Mouse (Mus musculus) heart, embryonic 12.5 days (tissue): ENCODE measurements at regions not wholly inside any gene's neighbourhood (a gene's known extent, or its start where the extent isn't known, plus 50 kb on each side); places are given as distances from the start of the nearest gene placed in this dataset.

Experiments
- ATAC-seq: fragments of 200-750 bp; cut with Nextera tagmentation; 2 replicates; pipeline ENCODE4 v1.8.0; 2017; ENCODE audit warnings: moderate TSS enrichment, moderate library complexity; ENCODE audit not compliant: insufficient number of reproducible peaks, low FRiP score
- H3K27ac ChIP-seq: fragments of 300-500 bp; sonication (generic); 2 replicates; pipeline ENCODE4 v1.5.1; 2016; ENCODE audit warnings: mild to moderate bottlenecking, moderate library complexity; ENCODE audit not compliant: poor library complexity, severe bottlenecking
- H3K27me3 ChIP-seq: fragments of 300-500 bp; sonication (generic); replicated peaks from 2 replicates; pipeline ENCODE4 v1.6.1; 2016; ENCODE audit warnings: mild to moderate bottlenecking, moderate library complexity
- H3K36me3 ChIP-seq: fragments of 300-500 bp; sonication (generic); 2 replicates; pipeline ENCODE4 v1.6.1; 2016; ENCODE audit warnings: mild to moderate bottlenecking, moderate library complexity
- H3K4me1 ChIP-seq: fragments of 300-500 bp; sonication (generic); replicated peaks from 2 replicates; pipeline ENCODE4 v1.6.1; 2016; ENCODE audit warnings: mild to moderate bottlenecking
- H3K4me2 ChIP-seq: fragments of 300-500 bp; sonication (generic); 2 replicates; pipeline ENCODE4 v1.6.1; 2016; ENCODE audit warnings: mild to moderate bottlenecking, moderate library complexity
- H3K4me3 ChIP-seq: fragments of 300-500 bp; sonication (generic); 2 replicates; pipeline ENCODE4 v1.5.1; 2016; ENCODE audit warnings: mild to moderate bottlenecking
- H3K9ac ChIP-seq: fragments of 300-500 bp; sonication (generic); 2 replicates; pipeline ENCODE4 v1.6.1; 2016; ENCODE audit warnings: mild to moderate bottlenecking, moderate library complexity
- H3K9me3 ChIP-seq: fragments of 300-500 bp; sonication (generic); replicated peaks from 2 replicates; pipeline ENCODE4 v1.6.1; 2016; ENCODE audit warnings: mild to moderate bottlenecking, moderate library complexity
- WGBS: fragments of 180-500 bp; shearing (Covaris S2); methylation state at CpG from one replicate; pipeline ENCODE4 v1.1.7; 2016; 5-methylcytosine and 5-hydroxymethylcytosine counted together

DNA sequence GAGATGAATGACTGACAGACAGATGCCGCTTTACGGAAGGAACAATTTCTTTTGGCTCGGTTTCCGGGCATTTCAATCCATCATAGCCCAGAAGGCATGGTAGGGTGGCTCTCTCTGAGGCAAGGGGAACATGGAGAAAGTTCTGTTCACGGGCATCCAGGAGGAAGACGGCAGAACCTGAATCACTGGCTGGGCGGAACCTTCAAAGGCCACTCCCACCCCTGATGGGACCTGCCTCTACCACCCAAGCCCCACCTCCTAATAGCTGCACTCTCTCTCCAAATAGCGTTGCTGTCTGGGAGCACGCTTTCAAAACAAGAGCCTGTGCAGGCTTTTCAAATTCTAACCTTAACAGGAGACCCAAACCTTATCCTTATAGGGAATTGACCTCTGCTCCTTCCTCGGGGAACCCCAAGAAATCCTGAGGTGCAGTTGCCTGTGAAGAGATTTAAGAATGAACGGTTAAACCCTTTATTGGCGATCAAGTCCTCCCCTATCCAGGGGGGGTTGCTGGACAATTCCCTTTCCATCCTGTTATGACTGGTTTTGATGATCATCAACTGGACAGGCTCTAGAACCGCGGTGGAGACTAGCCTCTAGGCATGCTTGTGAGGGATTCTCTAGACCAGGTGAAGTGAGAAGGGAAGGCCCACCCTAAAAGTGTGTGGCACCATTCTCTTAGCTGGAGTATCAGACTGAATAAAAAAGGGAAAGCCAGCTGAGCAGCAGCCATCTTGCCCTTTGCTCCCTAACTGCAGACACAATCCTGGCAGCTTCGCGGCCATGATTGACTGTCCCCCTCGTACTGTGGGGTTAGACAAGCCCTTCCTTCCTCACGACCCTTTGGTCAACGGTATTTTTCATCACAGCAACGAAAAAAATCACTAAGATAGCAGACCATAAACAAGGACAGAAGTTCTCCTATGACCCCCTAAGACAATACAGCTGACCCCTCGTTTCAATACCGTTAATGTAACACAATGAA, 184.5 kb upstream of the Dyrk2 start:
- Histone ChIP-seq H3K27me3 (no peaks in the 10 kb centered on the region), H3K4me2 (no peak overlapping the region), H3K9ac (no peak overlapping the region), H3K9me3 (no peaks in the 10 kb centered on the region), H3K4me3 (no peak overlapping the region), H3K36me3 (no peaks in the 10 kb centered on the region), H3K4me1 (peaks cover 18% of the 10 kb centered on the region), H3K27ac (no peak overlapping the region)
- 82% methylated on average over 22 of the region's 22 CpGs for WGBS
- ATAC-seq: no peak

DNA sequence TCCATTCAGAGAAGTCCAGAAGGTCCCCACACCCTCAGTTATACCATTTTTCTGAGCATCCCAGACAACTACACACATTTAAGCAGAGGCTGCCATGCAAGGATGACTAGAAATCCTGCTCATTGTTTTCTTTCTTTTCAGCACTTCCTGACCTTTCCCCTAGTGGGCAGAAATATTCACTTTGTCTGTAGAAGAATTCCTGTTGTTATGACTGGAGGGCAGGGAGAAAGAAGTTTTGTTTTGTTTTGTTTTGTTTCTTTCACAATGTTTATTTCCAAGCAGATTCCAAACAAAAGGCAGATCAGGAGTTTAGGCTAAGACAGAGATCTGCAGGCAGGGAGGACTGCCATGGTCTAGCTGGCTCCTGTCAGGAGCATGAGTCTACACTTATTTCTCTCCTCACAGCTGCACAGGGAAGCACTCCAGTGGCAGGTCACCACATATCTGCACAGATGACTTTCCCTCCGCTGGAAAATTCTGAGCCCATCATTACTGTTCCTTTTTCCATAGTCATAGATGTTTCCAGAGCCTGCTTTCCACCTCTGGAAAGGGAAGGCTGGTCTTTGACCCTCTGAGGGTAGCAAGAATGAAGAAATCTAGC, 182.5 kb upstream of the Dyrk2 start:
- Histone ChIP-seq H3K27me3 (no peaks in the 10 kb centered on the region), H3K4me3 (no peak overlapping the region), H3K9ac (no peak overlapping the region), H3K4me1 (peaks cover 27% of the 10 kb centered on the region), H3K4me2 (no peak overlapping the region), H3K9me3 (no peaks in the 10 kb centered on the region), H3K36me3 (no peaks in the 10 kb centered on the region), H3K27ac (0 out of 2 replicates have a peak overlapping the region, but pooled peaks have one; percentile 26)
- WGBS: 49% methylated on average over 1 of the region's 1 CpGs
- 0 out of 2 replicates have a peak, but pooled peaks have one; percentile 46 for ATAC-seq

DNA sequence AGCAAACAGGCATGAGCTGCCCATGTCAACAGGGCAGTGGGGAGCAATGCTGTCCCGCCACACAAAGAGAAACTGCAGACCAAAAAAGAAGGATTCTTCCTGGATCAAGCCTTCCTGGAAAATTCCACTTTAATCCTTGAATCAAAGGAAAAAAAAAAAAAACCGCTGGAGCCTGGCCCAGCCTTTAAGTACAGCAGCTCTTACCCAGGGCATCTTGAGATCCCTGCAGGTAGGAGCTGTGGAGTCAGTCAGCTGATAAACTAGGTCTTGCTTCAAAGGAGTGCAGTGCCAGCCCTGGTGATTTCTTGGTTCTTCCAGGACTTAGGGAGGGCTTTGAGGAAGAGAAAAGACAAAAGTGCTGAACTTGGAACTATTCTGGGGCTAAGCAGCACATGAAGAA, 181.6 kb upstream of the Dyrk2 start:
- Histone ChIP-seq H3K4me1 (peaks cover 27% of the 10 kb centered on the region), H3K27me3 (no peaks in the 10 kb centered on the region), H3K36me3 (no peaks in the 10 kb centered on the region), H3K27ac (no peak overlapping the region), H3K4me2 (no peak overlapping the region), H3K4me3 (no peak overlapping the region), H3K9ac (no peak overlapping the region), H3K9me3 (no peaks in the 10 kb centered on the region)
- WGBS: 52% methylated on average over 2 of the region's 2 CpGs
- ATAC-seq: no peak

DNA sequence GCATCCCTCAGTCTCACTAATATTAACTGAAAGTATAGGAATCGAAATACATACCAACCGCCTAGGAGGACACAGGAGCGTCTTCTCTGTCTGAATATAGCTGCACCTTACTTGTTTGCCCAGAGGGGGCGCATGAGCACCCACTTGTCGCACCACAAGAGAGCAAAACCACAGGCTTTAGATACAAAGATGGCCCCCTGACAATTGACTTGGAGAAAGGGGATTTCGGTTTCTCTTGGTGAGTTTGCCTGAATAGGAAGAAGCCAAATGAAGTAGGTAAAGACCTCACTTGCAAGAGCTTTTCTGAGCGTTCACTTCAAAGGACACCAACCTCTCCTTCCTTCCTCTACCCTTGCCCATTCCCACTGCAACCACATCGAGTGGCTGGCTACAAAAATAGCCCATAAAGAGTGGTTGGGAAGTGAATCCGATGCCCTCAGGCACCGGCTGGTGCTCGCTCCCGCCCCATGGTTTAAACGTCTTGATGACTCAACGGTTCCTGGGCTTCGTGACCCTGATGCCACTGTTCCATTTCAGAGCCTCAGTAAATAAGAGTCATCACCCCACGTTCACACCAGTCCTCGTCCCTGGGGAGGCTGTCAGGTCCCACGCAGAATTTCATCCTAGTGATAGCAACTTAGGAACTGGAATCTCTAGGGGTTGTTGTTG, 180.1 kb upstream of the Dyrk2 start:
- H3K4me1 ChIP-seq: peaks cover 27% of the 10 kb centered on the region
- no peak overlapping the region for H3K4me2 ChIP-seq
- no peak for ATAC-seq
- no peak overlapping the region for H3K9ac ChIP-seq
- H3K27ac ChIP-seq: no peak overlapping the region
- no peaks in the 10 kb centered on the region for H3K9me3 ChIP-seq
- no peaks in the 10 kb centered on the region for H3K27me3 ChIP-seq
- WGBS: 72% methylated on average over 18 of the region's 18 CpGs
- H3K4me3 ChIP-seq: no peak overlapping the region
- no peaks in the 10 kb centered on the region for H3K36me3 ChIP-seq

DNA sequence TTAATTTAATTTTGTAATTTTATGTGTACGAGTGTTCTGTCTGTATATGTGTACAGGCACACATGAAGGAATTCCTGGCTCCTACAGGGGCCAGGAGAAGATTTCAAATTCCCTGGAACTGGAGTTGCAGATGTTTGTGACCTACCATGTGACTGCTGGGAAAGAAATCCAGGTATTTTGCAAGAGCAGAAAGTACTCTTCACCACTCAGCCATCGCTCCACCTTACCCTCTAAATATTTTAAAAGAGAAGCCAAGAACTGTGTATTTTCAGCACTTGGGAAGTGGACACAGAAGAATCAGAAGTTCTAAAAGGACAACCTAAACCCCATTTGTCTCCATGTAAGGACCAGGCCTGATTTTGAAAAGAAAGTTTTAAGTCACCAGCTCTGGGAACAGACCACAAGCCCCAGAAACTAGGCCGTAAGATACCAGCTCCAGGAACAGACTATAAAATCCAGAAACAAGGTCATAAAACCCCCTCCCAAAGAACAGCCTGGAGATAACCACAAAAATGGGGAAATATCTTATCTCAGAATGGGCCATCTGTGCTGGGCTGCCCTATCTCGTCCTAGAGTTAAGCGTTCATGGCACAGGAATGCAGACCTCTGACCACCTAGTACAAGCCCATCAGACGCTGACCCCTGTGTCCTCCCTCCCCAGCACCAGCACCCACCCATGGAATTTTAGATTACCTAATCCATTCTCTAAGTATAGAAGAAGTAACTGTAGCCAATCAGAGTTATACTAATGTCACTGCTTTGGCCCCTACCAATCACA, 178.8 kb upstream of the Dyrk2 start:
- H3K4me1 ChIP-seq: peaks cover 24% of the 10 kb centered on the region
- H3K4me3 ChIP-seq: no peak overlapping the region
- WGBS: 35% methylated on average over 6 of the region's 6 CpGs
- no peaks in the 10 kb centered on the region for H3K36me3 ChIP-seq
- H3K9me3 ChIP-seq: no peaks in the 10 kb centered on the region
- peak overlapping the region; percentile 52; the same call in 1 of the 2 replicates for H3K27ac ChIP-seq
- no peaks in the 10 kb centered on the region for H3K27me3 ChIP-seq
- no peak for ATAC-seq
- no peak overlapping the region for H3K9ac ChIP-seq
- H3K4me2 ChIP-seq: no peak overlapping the region

DNA sequence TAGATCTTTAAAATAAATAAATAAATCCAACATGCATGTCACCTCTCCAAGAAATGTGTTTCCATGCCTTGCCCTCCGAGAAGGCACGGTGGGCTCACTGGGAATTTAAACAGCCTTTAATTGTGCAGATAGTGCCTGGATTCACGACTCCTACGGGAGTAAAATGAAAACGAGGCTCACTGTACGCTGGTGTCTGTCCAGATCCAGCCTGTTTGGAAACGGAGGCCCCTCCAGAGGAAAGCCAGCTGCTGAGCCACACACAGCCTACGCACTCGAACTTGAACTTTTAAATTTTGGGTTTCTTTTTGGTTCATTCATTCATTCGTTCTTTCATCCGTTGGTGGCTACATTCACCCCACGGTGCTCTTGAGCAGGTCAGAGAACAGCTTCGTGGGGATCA, 175.1 kb upstream of the Dyrk2 start:
- peaks cover 15% of the 10 kb centered on the region for H3K4me1 ChIP-seq

DNA sequence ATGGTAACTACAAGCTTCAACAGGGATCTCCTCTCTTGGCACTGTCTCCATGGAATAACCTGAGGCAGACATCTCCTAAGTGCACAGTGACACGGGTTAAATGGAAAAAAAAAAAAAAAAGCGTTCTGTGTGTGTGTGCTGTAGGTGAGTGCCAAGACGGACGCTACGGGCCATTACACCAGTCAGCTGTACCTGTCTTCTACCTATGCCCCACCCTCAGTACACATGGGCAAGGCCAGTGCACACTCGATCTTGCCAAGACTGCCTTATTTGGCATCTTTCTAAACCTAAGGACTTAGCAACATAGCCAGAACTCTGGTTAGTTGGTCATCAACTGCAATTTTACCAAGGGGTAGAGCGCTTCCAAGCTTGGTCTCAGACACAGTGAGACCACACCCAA, 173.1 kb upstream of the Dyrk2 start:
- no peak overlapping the region for H3K9ac ChIP-seq
- no peak overlapping the region for H3K4me2 ChIP-seq
- WGBS: 89% methylated on average over 7 of the region's 7 CpGs
- H3K36me3 ChIP-seq: no peaks in the 10 kb centered on the region
- peaks cover 15% of the 10 kb centered on the region for H3K4me1 ChIP-seq
- H3K9me3 ChIP-seq: no peaks in the 10 kb centered on the region
- H3K27ac ChIP-seq: no peak overlapping the region
- no peak overlapping the region for H3K4me3 ChIP-seq
- no peaks in the 10 kb centered on the region for H3K27me3 ChIP-seq
- no peak for ATAC-seq

More for the DNA sequence above, 175.1 kb upstream of the Dyrk2 start:
- Histone ChIP-seq H3K27me3 (no peaks in the 10 kb centered on the region), H3K9ac (no peak overlapping the region), H3K36me3 (no peaks in the 10 kb centered on the region), H3K4me2 (no peak overlapping the region), H3K27ac (no peak overlapping the region), H3K9me3 (no peaks in the 10 kb centered on the region), H3K4me3 (no peak overlapping the region)
- 90% methylated on average over 13 of the region's 13 CpGs for WGBS
- ATAC-seq: no peak

DNA sequence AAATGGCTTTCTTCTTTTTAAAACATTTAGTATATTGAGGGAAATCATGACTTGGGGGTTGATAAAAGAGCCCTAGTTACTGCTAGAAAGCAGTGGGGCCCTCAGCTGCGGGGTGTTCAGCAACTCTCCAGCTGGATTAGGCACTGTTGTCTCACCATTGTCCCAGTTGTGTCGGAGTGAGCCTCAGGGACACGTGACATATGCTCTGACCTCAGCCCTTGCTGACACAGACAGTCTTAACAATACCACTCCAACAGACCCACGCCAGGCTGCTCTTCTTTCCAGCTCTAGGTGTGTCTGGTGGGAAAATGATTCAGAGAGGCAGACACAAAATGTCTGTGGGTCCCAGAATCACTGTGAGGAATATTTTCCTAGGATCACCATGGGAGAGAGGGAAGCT, 170.2 kb upstream of the Dyrk2 start:
- Histone ChIP-seq H3K36me3 (no peaks in the 10 kb centered on the region), H3K27ac (no peak overlapping the region), H3K27me3 (no peaks in the 10 kb centered on the region), H3K4me1 (peaks cover 15% of the 10 kb centered on the region), H3K4me3 (no peak overlapping the region), H3K4me2 (no peak overlapping the region), H3K9me3 (0 out of 2 replicates have a peak, but pooled peaks cover 3% of the 10 kb centered on the region), H3K9ac (no peak overlapping the region)
- no peak for ATAC-seq
- WGBS: 28% methylated on average over 4 of the region's 4 CpGs

DNA sequence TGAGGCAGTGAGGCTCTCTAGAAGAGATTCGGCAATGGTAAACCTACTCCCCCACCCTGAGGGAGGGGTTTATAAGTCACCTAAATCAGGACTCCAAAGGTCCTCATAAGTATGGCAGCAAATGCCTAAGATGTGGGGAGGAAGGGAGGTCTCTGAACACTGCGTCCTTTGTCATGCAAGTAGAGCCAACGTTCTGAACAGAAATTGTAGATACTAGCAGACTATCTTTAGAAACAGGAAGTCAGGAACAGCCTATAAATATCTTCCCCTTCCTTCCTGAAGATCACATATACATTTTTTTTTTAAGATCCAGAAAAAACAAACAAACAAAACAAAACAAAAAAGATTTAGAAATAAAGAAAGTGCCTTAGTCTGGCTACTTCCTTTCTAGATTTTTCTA, 169.7 kb upstream of the Dyrk2 start:
- no peak for ATAC-seq
- H3K36me3 ChIP-seq: no peaks in the 10 kb centered on the region
- H3K4me2 ChIP-seq: no peak overlapping the region
- H3K9me3 ChIP-seq: 0 out of 2 replicates have a peak, but pooled peaks cover 3% of the 10 kb centered on the region
- peaks cover 15% of the 10 kb centered on the region for H3K4me1 ChIP-seq
- H3K4me3 ChIP-seq: no peak overlapping the region
- no peaks in the 10 kb centered on the region for H3K27me3 ChIP-seq
- no peak overlapping the region for H3K9ac ChIP-seq
- WGBS: 26% methylated on average over 3 of the region's 3 CpGs
- no peak overlapping the region for H3K27ac ChIP-seq

DNA sequence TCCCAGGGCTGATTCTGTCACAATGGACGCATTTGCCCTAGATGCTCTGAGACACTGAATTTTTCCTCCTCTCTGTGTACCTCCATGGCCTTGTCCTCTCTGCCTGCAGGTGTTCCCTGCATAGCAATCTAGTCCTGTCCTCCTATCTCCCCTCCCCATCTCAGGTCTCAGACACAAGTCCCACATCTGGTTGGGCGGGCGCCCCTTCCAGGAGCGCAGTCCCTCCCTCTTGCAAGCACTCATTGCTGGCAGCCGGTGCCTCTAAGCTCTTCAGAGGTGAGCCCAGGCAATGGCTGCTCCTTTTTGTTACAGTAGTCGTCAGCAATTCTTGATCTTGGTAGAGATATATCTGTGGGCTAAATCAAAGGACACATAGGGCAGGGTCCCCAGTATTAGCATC, 169.0 kb upstream of the Dyrk2 start:
- WGBS: 81% methylated on average over 6 of the region's 6 CpGs
- Histone ChIP-seq H3K27me3 (no peaks in the 10 kb centered on the region), H3K9ac (no peak overlapping the region), H3K36me3 (no peaks in the 10 kb centered on the region), H3K4me1 (peaks cover 15% of the 10 kb centered on the region), H3K9me3 (0 out of 2 replicates have a peak, but pooled peaks cover 3% of the 10 kb centered on the region), H3K4me2 (no peak overlapping the region), H3K27ac (no peak overlapping the region), H3K4me3 (no peak overlapping the region)
- no peak for ATAC-seq
